Mouse (Mus musculus): Measurements from ENCODE around the gene Agtrap. TPM values are rescaled to one million over a fixed set of nuclear protein-coding genes. Genes with fewer than 3 reads are reported as not detected.

The Agtrap gene
- polyA plus RNA-seq, 1 experiment from 2014 or later, result 27.7 TPM

DNA sequence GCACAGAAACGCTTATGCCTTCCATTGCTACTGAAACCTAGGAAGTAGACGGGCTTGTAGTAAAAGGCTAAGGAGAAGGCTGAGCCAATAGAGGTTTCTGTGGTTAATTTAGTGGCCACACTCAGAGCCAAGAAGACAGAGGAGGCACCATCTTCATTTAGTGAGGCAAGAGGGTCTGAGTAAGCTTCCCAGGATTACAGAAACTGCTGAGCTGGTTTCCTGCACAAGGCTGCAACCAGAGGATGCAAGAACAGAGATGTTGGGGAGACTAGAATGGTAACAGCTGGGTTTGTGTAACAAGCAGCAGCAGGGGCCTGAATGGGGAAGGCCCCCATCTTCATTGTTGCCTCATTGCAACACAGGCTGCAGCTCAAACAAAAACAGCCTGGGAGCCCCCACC, 40.8 kb upstream of the Agtrap start:
- no peak for TF ChIP-seq CTCF (IDR thresholded peaks at IDR 0.05; ENCODE audit: low read depth)
- Histone ChIP-seq H3K4me1 (replicated peaks; ENCODE audit: control insufficient read depth, insufficient read depth, low read length) (no peaks in the 10 kb centered on the region), H3K36me3 (ENCODE audit: control insufficient read depth, insufficient read depth) (no peaks in the 10 kb centered on the region), H3K4me2 (replicated peaks; ENCODE audit: low read depth) (no peak overlapping the region), H3K27me3 (replicated peaks; ENCODE audit: control insufficient read depth, insufficient read depth, low read length) (peaks cover 46% of the 10 kb centered on the region), H3K9me3 (ENCODE audit: control insufficient read depth) (no peaks in the 10 kb centered on the region), H3K4me3 (ENCODE audit: low read depth, low read length) (no peak overlapping the region), H3K9ac (ENCODE audit: low read depth, low read length) (no peak overlapping the region), H3K27ac (ENCODE audit: low read depth, low read length) (no peak overlapping the region)
- 58% methylated on average over 2 of the region's 2 CpGs for WGBS
- ATAC-seq, result no peak

GRCm38 (mm10) chr4:148128241-148128640, 40.4 kb upstream of the Agtrap start:
- WGBS, result 45% methylated on average over 1 of the region's 1 CpGs
- Histone ChIP-seq H3K9ac (ENCODE audit: low read depth, low read length) (no peak overlapping the region), H3K4me2 (replicated peaks; ENCODE audit: low read depth) (no peak overlapping the region), H3K4me3 (ENCODE audit: low read depth, low read length) (no peak overlapping the region), H3K27ac (ENCODE audit: low read depth, low read length) (no peak overlapping the region), H3K4me1 (replicated peaks; ENCODE audit: control insufficient read depth, insufficient read depth, low read length) (no peaks in the 10 kb centered on the region), H3K36me3 (ENCODE audit: control insufficient read depth, insufficient read depth) (no peaks in the 10 kb centered on the region), H3K27me3 (replicated peaks; ENCODE audit: control insufficient read depth, insufficient read depth, low read length) (peaks cover 46% of the 10 kb centered on the region), H3K9me3 (ENCODE audit: control insufficient read depth) (no peaks in the 10 kb centered on the region)
- ATAC-seq, result no peak
- TF ChIP-seq CTCF (IDR thresholded peaks at IDR 0.05; ENCODE audit: low read depth), result no peak

GRCm38 (mm10) chr4:148122694-148123066, 34.8 kb upstream of the Agtrap start:
- H3K27me3 ChIP-seq (replicated peaks; ENCODE audit: control insufficient read depth, insufficient read depth, low read length), result no peaks in the 10 kb centered on the region
- 47% methylated on average over 3 of the region's 3 CpGs for WGBS

GRCm38 (mm10) chr4:148121982-148122693, 34.3 kb upstream of the Agtrap start:
- Histone ChIP-seq H3K27me3 (replicated peaks; ENCODE audit: control insufficient read depth, insufficient read depth, low read length) (no peaks in the 10 kb centered on the region), H3K4me3 (ENCODE audit: low read depth, low read length) (no peak overlapping the region), H3K4me1 (replicated peaks; ENCODE audit: control insufficient read depth, insufficient read depth, low read length) (no peaks in the 10 kb centered on the region), H3K27ac (ENCODE audit: low read depth, low read length) (no peak overlapping the region), H3K9me3 (ENCODE audit: control insufficient read depth) (no peaks in the 10 kb centered on the region), H3K4me2 (replicated peaks; ENCODE audit: low read depth) (no peak overlapping the region), H3K9ac (ENCODE audit: low read depth, low read length) (no peak overlapping the region), H3K36me3 (ENCODE audit: control insufficient read depth, insufficient read depth) (no peaks in the 10 kb centered on the region)
- WGBS, result 26% methylated on average over 5 of the region's 6 CpGs
- no peak for ATAC-seq
- no peak for TF ChIP-seq CTCF (IDR thresholded peaks at IDR 0.05; ENCODE audit: low read depth)

More at GRCm38 (mm10) chr4:148122694-148123066, 34.8 kb upstream of the Agtrap start:
- Histone ChIP-seq H3K9ac (ENCODE audit: low read depth, low read length) (no peak overlapping the region), H3K4me1 (replicated peaks; ENCODE audit: control insufficient read depth, insufficient read depth, low read length) (no peaks in the 10 kb centered on the region), H3K36me3 (ENCODE audit: control insufficient read depth, insufficient read depth) (no peaks in the 10 kb centered on the region), H3K4me2 (replicated peaks; ENCODE audit: low read depth) (no peak overlapping the region), H3K4me3 (ENCODE audit: low read depth, low read length) (no peak overlapping the region), H3K9me3 (ENCODE audit: control insufficient read depth) (no peaks in the 10 kb centered on the region), H3K27ac (ENCODE audit: low read depth, low read length) (no peak overlapping the region)
- TF ChIP-seq CTCF (IDR thresholded peaks at IDR 0.05; ENCODE audit: low read depth), result no peak
- ATAC-seq, result no peak

GRCm38 (mm10) chr4:148121362-148121761, 33.5 kb upstream of the Agtrap start:
- no peaks in the 10 kb centered on the region for H3K4me1 ChIP-seq (replicated peaks; ENCODE audit: control insufficient read depth, insufficient read depth, low read length)
- TF ChIP-seq CTCF (IDR thresholded peaks at IDR 0.05; ENCODE audit: low read depth), result no peak
- ATAC-seq, result no peak
- no peak overlapping the region for H3K4me2 ChIP-seq (replicated peaks; ENCODE audit: low read depth)
- H3K9ac ChIP-seq (ENCODE audit: low read depth, low read length), result no peak overlapping the region
- no peaks in the 10 kb centered on the region for H3K9me3 ChIP-seq (ENCODE audit: control insufficient read depth)
- no peak overlapping the region for H3K27ac ChIP-seq (ENCODE audit: low read depth, low read length)
- WGBS, result 78% methylated on average over 4 of the region's 4 CpGs
- no peaks in the 10 kb centered on the region for H3K27me3 ChIP-seq (replicated peaks; ENCODE audit: control insufficient read depth, insufficient read depth, low read length)
- H3K4me3 ChIP-seq (ENCODE audit: low read depth, low read length), result no peak overlapping the region
- no peaks in the 10 kb centered on the region for H3K36me3 ChIP-seq (ENCODE audit: control insufficient read depth, insufficient read depth)

GRCm38 (mm10) chr4:148120555-148120954, 32.7 kb upstream of the Agtrap start:
- H3K9ac ChIP-seq (ENCODE audit: low read depth, low read length), result no peak overlapping the region
- H3K4me3 ChIP-seq (ENCODE audit: low read depth, low read length), result no peak overlapping the region
- TF ChIP-seq CTCF (IDR thresholded peaks at IDR 0.05; ENCODE audit: low read depth), result no peak

More at GRCm38 (mm10) chr4:148120555-148120954, 32.7 kb upstream of the Agtrap start:
- WGBS, result 77% methylated on average over 9 of the region's 9 CpGs
- H3K27me3 ChIP-seq (replicated peaks; ENCODE audit: control insufficient read depth, insufficient read depth, low read length), result no peaks in the 10 kb centered on the region
- no peaks in the 10 kb centered on the region for H3K9me3 ChIP-seq (ENCODE audit: control insufficient read depth)
- no peaks in the 10 kb centered on the region for H3K36me3 ChIP-seq (ENCODE audit: control insufficient read depth, insufficient read depth)
- ATAC-seq, result no peak
- H3K4me1 ChIP-seq (replicated peaks; ENCODE audit: control insufficient read depth, insufficient read depth, low read length), result no peaks in the 10 kb centered on the region
- no peak overlapping the region for H3K4me2 ChIP-seq (replicated peaks; ENCODE audit: low read depth)
- no peak overlapping the region for H3K27ac ChIP-seq (ENCODE audit: low read depth, low read length)
